Mouse (Mus musculus): Measurements from ENCODE around the gene Alg2.

Gene Alg2

GRCm38 (mm10) chr4:47473968-47474729 is at the start of gene Alg2, which contains the start of gene Sec61b:
Gene Alg2, minus strand, starts transcription at chr4:47474333.
Gene Sec61b, plus strand, starts transcription at chr4:47474658.
- DNase-seq (ENCODE audit: low spot score) = peak; percentile 99

DNA sequence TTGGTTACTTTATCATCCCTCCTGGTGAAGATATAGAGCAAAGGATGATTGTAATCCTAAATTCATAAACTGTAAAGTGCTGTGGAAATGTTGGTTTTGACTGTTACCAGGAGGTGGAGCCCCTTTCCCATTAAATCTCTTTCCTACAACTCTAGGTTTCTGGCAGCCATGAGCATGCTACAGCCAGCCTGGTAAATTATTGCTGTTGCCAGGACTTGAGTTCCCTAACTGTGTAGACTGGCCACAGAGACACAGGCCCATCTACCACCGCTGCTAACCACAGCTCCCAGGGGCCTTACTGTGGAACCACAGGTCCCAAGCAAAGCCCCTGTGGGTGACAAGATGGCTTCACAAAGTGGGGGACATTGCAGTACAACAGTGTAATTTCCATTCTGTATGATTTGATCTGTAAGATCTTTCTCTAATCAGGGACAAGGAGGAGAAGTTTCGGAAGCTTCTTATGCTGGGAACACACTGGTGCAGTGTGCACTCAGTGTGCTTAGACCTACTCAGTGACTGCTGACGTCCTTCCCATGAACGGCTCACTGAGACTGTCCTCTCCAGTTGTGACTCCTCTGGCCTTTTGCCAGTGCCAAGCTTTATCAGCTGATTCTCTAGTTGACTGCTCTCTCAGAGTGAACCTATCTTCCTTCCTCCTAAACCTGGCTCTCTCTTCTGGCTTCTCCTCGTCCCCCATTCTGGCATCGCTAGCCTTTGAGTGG is 47.9 kb upstream of the Alg2 start:
- DNase-seq (ENCODE audit: low spot score) = peak; percentile 72

GRCm38 (mm10) chr4:47520076-47520475 is 45.9 kb upstream of the Alg2 start:
- DNase-seq (ENCODE audit: low spot score) = peak; percentile 16

DNA sequence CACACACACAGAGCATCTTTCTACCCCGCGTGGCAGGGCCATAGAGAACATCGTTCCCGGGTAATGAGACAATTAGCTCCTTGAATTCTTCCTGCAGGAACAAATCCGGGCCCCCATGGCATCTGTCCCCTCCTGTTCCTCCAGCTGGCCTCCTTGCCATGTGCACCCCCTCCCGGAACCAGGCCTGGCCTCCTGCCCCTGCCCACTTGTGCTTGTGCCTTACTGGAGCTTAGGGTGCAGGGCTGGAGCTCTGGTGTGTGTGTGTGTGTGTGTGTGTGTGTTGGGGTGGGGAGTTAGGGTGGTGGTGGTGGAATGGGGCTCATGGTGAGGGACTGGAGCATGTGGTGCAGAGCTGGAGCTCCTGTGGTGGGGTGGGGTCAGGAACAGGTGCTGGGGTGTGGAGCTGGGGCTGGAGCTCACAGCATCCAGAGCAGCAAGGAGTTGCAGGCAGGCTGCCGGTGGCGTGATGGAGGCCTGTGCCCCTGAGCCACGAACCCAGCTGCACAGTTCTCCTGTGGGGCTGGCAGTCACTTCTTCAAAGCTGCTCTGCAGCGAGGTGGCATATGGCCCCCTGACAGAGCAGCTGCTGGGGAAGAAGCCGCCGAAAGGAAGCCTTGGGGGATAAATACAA is 44.5 kb upstream of the Alg2 start:
- peak; percentile 50 for DNase-seq (ENCODE audit: low spot score)

DNA sequence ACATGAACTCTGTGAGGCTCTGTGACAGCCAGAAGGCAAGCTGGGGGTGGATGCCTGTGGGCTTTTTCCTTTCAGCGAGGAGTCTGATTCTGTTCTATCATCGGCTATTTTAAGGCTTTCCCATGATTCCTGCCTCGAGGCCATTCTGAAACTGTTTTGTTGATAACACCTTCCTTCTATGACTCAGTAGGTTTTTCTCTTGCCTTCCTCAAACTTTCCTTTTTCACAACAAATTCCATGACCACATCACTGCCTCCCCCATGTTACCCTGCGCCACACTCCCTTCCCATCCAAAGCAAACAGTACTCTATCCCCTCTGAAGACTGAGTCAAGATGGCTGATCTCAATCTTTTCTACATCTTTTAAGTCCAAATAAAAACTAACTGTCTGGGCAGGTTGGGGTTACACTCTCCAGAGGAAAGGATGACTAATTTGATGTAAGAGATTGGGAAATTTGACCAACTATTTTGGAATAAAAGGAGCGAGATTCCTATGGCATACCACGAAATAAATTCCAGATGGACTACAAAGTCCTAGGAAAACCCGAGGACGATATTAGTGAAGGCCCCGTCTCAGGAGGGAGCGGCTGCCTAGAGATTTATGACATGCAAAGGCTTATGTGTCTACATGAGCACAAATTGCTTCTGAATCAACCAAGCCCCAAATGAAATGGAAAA is 30.8 kb upstream of the Alg2 start:
- DNase-seq (ENCODE audit: low spot score) = no peak

DNA sequence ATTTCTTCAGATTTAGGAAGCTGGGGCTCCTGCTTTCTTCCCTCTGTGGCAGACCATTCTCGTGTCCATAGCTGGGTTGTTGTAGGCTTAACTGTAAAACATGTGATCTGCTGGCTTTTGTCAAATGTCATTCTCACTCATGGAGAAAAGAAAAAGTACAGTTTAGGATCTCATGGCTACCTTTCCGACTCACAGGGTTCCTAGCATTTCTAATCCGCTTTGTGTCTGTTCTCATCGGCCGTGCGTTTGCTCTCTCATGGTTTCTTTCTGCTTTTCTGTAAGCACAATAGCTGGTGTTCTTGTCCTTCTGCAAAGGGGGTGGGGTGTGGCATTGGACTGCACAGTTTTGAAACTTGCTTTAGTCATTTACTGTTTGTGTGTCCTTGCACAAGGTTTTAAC is 28.9 kb upstream of the Alg2 start:
- DNase-seq (ENCODE audit: low spot score) = peak; percentile 15

GRCm38 (mm10) chr4:47502546-47502971 is 28.4 kb upstream of the Alg2 start:
- peak; percentile 78 for DNase-seq (ENCODE audit: low spot score)

DNA sequence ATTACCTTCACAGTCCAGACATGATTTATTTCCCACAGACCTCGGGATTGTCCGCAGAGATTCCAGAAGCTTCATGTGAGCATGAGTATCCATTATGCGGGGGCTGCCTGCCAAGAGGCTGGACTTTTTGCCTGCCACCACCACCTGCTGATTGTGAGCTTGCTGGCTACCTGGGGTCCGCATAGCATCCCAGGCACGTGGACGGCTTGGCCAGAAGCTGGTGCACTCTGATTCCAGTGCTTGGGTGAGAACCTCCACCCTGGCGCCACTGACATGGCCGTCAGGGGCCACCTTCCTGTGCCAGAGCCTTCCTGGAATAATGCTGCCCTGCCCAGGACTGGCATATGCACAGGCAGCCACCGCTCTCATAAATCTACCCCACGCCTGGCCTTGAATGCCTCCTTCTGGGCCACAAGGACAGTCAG is 25.0 kb upstream of the Alg2 start:
- DNase-seq (ENCODE audit: low spot score) = no peak

- no peak for DNase-seq (ENCODE audit: low spot score)
These were observed 23.8 kb upstream of the Alg2 start for GRCm38 (mm10) chr4:47497811-47498385.

- no peak for DNase-seq (ENCODE audit: low spot score)
These were observed 20.6 kb upstream of the Alg2 start for GRCm38 (mm10) chr4:47494686-47495085.

DNA sequence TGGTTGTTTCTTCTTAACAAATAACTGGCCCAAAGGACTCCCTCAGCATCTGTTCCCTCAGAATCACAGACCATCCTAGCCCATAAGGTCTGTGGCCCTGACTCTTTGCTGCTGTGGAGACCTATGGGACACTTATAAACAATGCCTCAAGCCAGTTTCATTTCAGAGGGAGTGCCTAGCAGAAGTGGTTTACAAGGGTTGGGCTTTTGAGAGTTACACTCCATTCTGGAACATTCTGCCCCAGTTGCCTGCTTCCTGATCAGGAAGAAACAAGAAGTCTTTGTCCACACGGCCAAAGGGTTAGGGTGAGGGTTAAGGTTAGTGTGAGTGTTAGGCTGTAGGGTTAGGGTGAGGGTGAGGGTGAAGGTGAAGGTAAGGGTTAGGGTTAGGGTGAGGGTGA is 20.0 kb upstream of the Alg2 start:
- no peak for DNase-seq (ENCODE audit: low spot score)

GRCm38 (mm10) chr4:47493456-47493855 is 19.3 kb upstream of the Alg2 start:
- DNase-seq (ENCODE audit: low spot score) = no peak

- DNase-seq (ENCODE audit: low spot score) = no peak
These were observed 18.4 kb upstream of the Alg2 start for GRCm38 (mm10) chr4:47492311-47493086.

DNA sequence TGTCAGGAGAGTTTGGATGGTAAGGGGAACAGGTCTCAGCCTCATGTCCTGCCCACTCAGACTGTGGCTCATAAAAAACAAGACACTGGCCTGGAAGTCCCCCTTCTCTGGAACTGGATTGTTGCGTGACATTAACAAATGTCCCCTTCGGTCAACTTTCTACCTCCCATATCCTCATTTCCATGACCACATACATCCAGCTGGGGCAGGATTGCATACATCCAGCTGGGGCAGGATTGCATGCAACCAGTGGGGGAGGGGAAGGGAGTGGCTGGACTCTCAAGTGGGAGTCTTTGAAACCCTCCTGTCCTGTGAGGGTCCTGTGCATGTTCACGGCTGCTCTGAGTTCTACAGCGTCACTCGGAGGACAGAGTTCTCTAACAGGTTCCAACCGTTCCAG is 17.1 kb upstream of the Alg2 start:
- no peak for DNase-seq (ENCODE audit: low spot score)

- no peak for DNase-seq (ENCODE audit: low spot score)
These were observed 6.4 kb upstream of the Alg2 start for GRCm38 (mm10) chr4:47480576-47480975.

DNA sequence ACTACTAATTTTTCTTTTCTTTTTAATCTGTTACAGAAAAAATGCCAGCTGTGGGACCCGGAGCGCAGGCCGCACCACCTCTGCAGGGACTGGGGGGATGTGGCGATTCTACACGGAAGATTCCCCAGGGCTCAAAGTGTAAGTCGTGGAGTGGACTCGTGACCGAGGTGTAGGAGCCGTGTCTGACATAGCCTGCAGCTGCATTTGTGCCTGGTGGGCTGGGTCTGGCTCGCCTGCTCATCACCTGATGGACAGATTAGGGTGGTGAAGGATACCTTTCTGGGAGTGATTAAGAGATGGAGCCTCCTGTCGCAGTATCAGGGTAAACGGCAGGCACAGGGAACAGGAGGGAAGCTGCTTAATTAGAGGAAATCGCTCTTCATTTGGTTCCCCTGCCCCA is 6.0 kb upstream of the Alg2 start:
- DNase-seq (ENCODE audit: low spot score) = no peak

DNA sequence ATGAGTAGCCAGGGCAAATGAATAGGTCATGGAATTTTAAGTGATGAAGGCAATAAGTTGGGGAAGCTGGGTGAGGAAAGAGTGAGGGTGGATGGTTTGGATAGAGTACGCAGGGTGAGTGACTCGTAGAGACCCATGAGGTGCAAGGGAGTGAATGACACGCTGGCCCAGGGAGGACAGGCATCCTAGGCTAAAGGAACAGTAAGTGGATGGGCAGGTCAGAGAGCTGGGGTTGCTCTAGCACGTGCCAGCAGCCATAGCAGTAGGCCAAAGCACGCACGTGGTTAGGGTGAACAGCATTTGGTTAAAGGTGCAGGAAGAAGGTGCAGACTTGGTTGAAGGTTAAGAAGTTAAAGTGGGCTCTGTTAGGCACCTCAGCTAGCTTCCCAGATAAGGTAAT is 3.4 kb upstream of the Alg2 start:
- no peak for DNase-seq (ENCODE audit: low spot score)

- peak; percentile 18 for DNase-seq (ENCODE audit: low spot score)
These were observed 854 bp upstream of the Alg2 start for GRCm38 (mm10) chr4:47474730-47475643.

DNA sequence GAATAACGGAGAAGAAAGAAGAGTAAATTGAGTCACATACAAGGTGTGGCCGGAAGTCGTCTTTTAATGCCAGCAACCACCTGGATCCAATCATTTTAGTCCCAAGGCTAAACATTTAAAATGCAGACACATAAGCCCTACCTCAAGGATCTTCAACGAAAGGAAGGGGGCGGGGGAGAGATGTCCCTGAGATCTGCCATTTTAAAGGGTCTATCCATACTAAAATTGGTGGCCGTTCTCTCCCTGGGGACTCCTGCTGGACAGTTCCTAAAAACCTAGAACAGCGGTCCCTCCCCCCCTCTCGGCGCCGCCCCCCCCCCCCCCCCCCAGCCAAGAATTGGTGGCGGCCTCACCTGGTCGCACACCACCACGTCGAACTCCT is 556 bp downstream of the Alg2 start:
- peak; percentile 63 for DNase-seq (ENCODE audit: low spot score)

- no peak for DNase-seq (ENCODE audit: low spot score)
These were observed 6.9 kb downstream of the Alg2 start for GRCm38 (mm10) chr4:47467196-47467595.
